Mouse (Mus musculus): ENCODE data around the gene Farsb.

DNA sequence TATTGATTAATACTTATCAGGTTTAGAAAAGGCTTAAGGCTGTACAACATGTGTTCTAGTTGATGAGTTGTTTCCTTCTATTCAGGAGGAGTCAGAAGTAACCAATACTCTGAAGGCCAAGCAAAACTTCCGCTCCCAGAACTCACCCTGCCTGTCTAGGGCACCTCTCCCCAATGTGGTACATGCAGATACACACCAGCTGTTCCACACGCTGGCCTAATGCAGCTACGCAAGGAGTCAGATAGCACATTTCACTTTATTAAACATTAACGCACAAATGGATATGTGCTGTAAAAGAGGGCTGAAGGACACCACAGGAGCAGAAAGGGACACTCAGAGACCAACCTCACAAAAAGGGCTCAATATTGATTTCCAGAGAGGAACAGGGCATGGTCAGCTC is 63.8 kb downstream of the Farsb start:
- TF ChIP-seq GATA1 (IDR thresholded peaks at IDR 0.05; ENCODE audit: borderline replicate concordance, low read length) (no peak), FLI1 (IDR thresholded peaks at IDR 0.05; ENCODE audit: low read length) (no peak)

Measured in megakaryocyte, embryonic 14.5 days (primary cell).